ENCODE assay signal across 23 mouse cellular contexts in the genomic region with DNA sequence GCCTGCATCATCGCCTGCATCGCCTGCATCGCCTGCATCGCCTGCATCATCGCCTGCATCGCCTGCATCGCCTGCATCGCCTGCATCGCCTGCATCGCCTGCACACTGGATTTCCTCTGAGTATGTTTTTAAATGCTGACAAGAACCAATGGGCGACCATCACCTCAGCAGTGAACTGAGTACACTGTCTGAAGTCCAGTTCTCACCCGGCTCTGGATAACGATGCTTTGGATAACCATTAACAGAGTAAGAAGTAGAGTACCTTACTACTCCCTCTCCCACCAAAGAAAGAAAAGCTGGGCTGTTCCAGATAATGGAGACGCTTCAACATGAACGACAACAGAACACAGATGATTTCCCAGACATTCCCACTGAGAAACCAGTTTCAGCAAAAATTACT. TPM values are rescaled to one million over a fixed set of nuclear protein-coding genes. Genes with fewer than 3 reads are reported as not detected.
DNase-seq lines count a peak whose midpoint lies in the region; ATAC-seq and TF ChIP-seq lines count a peak whose summit lies in the region.
"Had no signal": no experiment of that assay in that cellular context is flagged by ENCODE, and none has a peak within 500 bp of the region (broad histone marks: within the 10 kb centered on the region; RNA-seq: fewer than 3 reads in every experiment).

No protein-coding gene starts in this region.

- no peak overlapping the region for H3K9ac ChIP-seq in kidney, embryonic 14.5 days (ENCODE audit: low read depth, low read length)
- no peak overlapping the region for H3K9ac ChIP-seq in liver, adult 2 months (ENCODE audit: low read depth, low read length)
- no peak overlapping the region for H3K9ac ChIP-seq in liver, embryonic 12.5 days
- H3K9ac ChIP-seq in hindbrain, embryonic 11.5 days (ENCODE audit: low read depth, low read length) = no peak overlapping the region
- no peak overlapping the region for H3K9ac ChIP-seq in intestine, embryonic 16.5 days (ENCODE audit: low read depth, low read length)
- H3K9ac ChIP-seq: embryonic facial prominence, embryonic 12.5 days; embryonic facial prominence, embryonic 15.5 days; forebrain, postnatal 0 days; heart, embryonic 13.5 days; hindbrain, embryonic 12.5 days; hindbrain, embryonic 15.5 days had no signal

- no peak for ATAC-seq in kidney, embryonic 14.5 days (ENCODE audit: low FRiP score, low TSS enrichment)
- ATAC-seq in liver, embryonic 12.5 days = no peak
- no peak for ATAC-seq in hindbrain, embryonic 11.5 days (ENCODE audit: low FRiP score)
- ATAC-seq in intestine, embryonic 16.5 days = no peak
- ATAC-seq: CD4-positive, CD25-positive, alpha-beta regulatory T cell, adult 4 months; forebrain, embryonic 14.5 days; forebrain, postnatal 0 days had no signal

- WGBS in kidney, adult 2 months = 69% methylated on average over 15 of the region's 15 CpGs
- 88% methylated on average over 15 of the region's 15 CpGs for WGBS in kidney, embryonic 14.5 days
- WGBS in liver, adult 2 months = 78% methylated on average over 15 of the region's 15 CpGs
- WGBS in liver, embryonic 12.5 days (ENCODE audit: insufficient replicate concordance) = 90% methylated on average over 15 of the region's 15 CpGs
- 93% methylated on average over 15 of the region's 15 CpGs for WGBS in hindbrain, embryonic 11.5 days
- WGBS in intestine, embryonic 16.5 days = 88% methylated on average over 15 of the region's 15 CpGs

- H3K27me3 ChIP-seq in kidney, adult 2 months (replicated peaks; ENCODE audit: control insufficient read depth, insufficient read depth, low read length) = no peaks in the 10 kb centered on the region
- no peaks in the 10 kb centered on the region for H3K27me3 ChIP-seq in kidney, embryonic 14.5 days (ENCODE audit: control insufficient read depth, insufficient read depth, low read length)
- H3K27me3 ChIP-seq in liver, adult 2 months (ENCODE audit: control insufficient read depth, insufficient read depth, low read length) = no peaks in the 10 kb centered on the region
- H3K27me3 ChIP-seq in liver, embryonic 12.5 days (replicated peaks) = no peaks in the 10 kb centered on the region
- no peaks in the 10 kb centered on the region for H3K27me3 ChIP-seq in hindbrain, embryonic 11.5 days (ENCODE audit: control insufficient read depth, insufficient read depth, low read length)
- H3K27me3 ChIP-seq in intestine, embryonic 16.5 days (replicated peaks; ENCODE audit: control insufficient read depth, insufficient read depth, low read length) = no peaks in the 10 kb centered on the region
- H3K27me3 ChIP-seq: embryonic facial prominence, embryonic 12.5 days; embryonic facial prominence, embryonic 15.5 days; heart, embryonic 13.5 days; hindbrain, embryonic 12.5 days; hindbrain, embryonic 15.5 days had no signal

- no peak overlapping the region for H3K27ac ChIP-seq in kidney, adult 2 months (ENCODE audit: insufficient read depth, low read depth, low read length)
- no peak overlapping the region for H3K27ac ChIP-seq in kidney, embryonic 14.5 days (ENCODE audit: low read depth, low read length)
- H3K27ac ChIP-seq in liver, adult 2 months (replicated peaks; ENCODE audit: insufficient read depth, low read depth, low read length) = no peak overlapping the region
- no peak overlapping the region for H3K27ac ChIP-seq in liver, embryonic 12.5 days
- no peak overlapping the region for H3K27ac ChIP-seq in hindbrain, embryonic 11.5 days (ENCODE audit: low read depth, low read length)
- H3K27ac ChIP-seq in intestine, embryonic 16.5 days (ENCODE audit: low read length) = no peak overlapping the region
- H3K27ac ChIP-seq: embryonic facial prominence, embryonic 12.5 days; embryonic facial prominence, embryonic 15.5 days; heart, adult 2 months; heart, embryonic 10.5 days; heart, embryonic 13.5 days; hindbrain, embryonic 12.5 days; hindbrain, embryonic 15.5 days had no signal

- H3K4me1 ChIP-seq in kidney, adult 2 months (ENCODE audit: control insufficient read depth, insufficient read depth, low read length) = peaks cover 14% of the 10 kb centered on the region
- H3K4me1 ChIP-seq in kidney, embryonic 14.5 days (ENCODE audit: control insufficient read depth, insufficient read depth, low read length) = no peaks in the 10 kb centered on the region
- peaks cover 10% of the 10 kb centered on the region; the same call in 1 of the 2 replicates for H3K4me1 ChIP-seq in liver, adult 2 months (ENCODE audit: control insufficient read depth, insufficient read depth, low read length)
- peaks cover 4% of the 10 kb centered on the region for H3K4me1 ChIP-seq in liver, embryonic 12.5 days
- H3K4me1 ChIP-seq in hindbrain, embryonic 11.5 days (replicated peaks; ENCODE audit: control insufficient read depth, insufficient read depth, low read length) = no peaks in the 10 kb centered on the region
- H3K4me1 ChIP-seq in intestine, embryonic 16.5 days (ENCODE audit: control insufficient read depth, insufficient read depth, low read length) = no peaks in the 10 kb centered on the region

- no peak for TF ChIP-seq CTCF in kidney, adult 2 months (conservative IDR thresholded peaks at IDR 0.05; ENCODE audit: insufficient read depth, insufficient read length, low read depth, low read length)
- TF ChIP-seq CTCF in liver, adult 2 months (IDR thresholded peaks at IDR 0.05; ENCODE audit: low read depth, low read length) = no peak

- peak; percentile 88 for DNase-seq in kidney, adult 2 months
- peak; percentile 51 for DNase-seq in liver, adult 2 months (ENCODE audit: extremely low read depth, low read depth, low spot score)
- peak; percentile 59 to 71 for DNase-seq in kidney, postnatal 25 days
- DNase-seq in hindbrain, embryonic 11.5 days (ENCODE audit: low spot score) = no peak
- DNase-seq: adrenal gland, adult 2 months; adrenal gland, postnatal 14 days; cerebellum, adult 11 months; forebrain, postnatal 0 days; gastrocnemius, postnatal 25 days; heart, adult 2 months; heart, postnatal 14 days; heart, postnatal 4 days had no signal

- no peak overlapping the region for H3K4me3 ChIP-seq in kidney, adult 2 months (ENCODE audit: insufficient read depth, low read depth, low read length)
- no peak overlapping the region for H3K4me3 ChIP-seq in kidney, embryonic 14.5 days (ENCODE audit: low read length)
- no peak overlapping the region for H3K4me3 ChIP-seq in liver, adult 2 months (ENCODE audit: insufficient read depth, low read depth, low read length)
- H3K4me3 ChIP-seq in liver, embryonic 12.5 days = no peak overlapping the region
- no peak overlapping the region for H3K4me3 ChIP-seq in hindbrain, embryonic 11.5 days (ENCODE audit: low read depth, low read length)
- no peak overlapping the region for H3K4me3 ChIP-seq in intestine, embryonic 16.5 days (ENCODE audit: low read length)
- H3K4me3 ChIP-seq: embryonic facial prominence, embryonic 12.5 days; embryonic facial prominence, embryonic 15.5 days; heart, adult 2 months; heart, embryonic 10.5 days; heart, embryonic 13.5 days; hindbrain, embryonic 12.5 days; hindbrain, embryonic 15.5 days had no signal

- no peaks in the 10 kb centered on the region for H3K36me3 ChIP-seq in kidney, adult 2 months (ENCODE audit: control insufficient read depth, insufficient read depth, low read length)
- no peaks in the 10 kb centered on the region for H3K36me3 ChIP-seq in kidney, embryonic 14.5 days (ENCODE audit: control insufficient read depth, insufficient read depth, low read length)
- H3K36me3 ChIP-seq in liver, adult 2 months (ENCODE audit: control insufficient read depth, insufficient read depth, low read length) = peaks cover 1% of the 10 kb centered on the region; the same call in 1 of the 2 replicates
- peaks cover 12% of the 10 kb centered on the region; the same call in 1 of the 2 replicates for H3K36me3 ChIP-seq in liver, embryonic 12.5 days
- no peaks in the 10 kb centered on the region for H3K36me3 ChIP-seq in hindbrain, embryonic 11.5 days (ENCODE audit: control insufficient read depth, insufficient read depth, low read length)
- no peaks in the 10 kb centered on the region for H3K36me3 ChIP-seq in intestine, embryonic 16.5 days (ENCODE audit: control insufficient read depth, insufficient read depth, low read length)
- H3K36me3 ChIP-seq: embryonic facial prominence, embryonic 12.5 days; embryonic facial prominence, embryonic 15.5 days; hindbrain, embryonic 12.5 days; hindbrain, embryonic 15.5 days had no signal

- no peak overlapping the region for H3K4me2 ChIP-seq in kidney, embryonic 14.5 days (replicated peaks; ENCODE audit: low read depth, low read length)
- H3K4me2 ChIP-seq in liver, embryonic 12.5 days = no peak overlapping the region
- H3K4me2 ChIP-seq in hindbrain, embryonic 11.5 days (replicated peaks; ENCODE audit: low read depth, low read length) = no peak overlapping the region
- no peak overlapping the region for H3K4me2 ChIP-seq in intestine, embryonic 16.5 days (ENCODE audit: low read depth, low read length)
- H3K4me2 ChIP-seq: embryonic facial prominence, embryonic 12.5 days; embryonic facial prominence, embryonic 15.5 days; heart, embryonic 13.5 days; hindbrain, embryonic 12.5 days; hindbrain, embryonic 15.5 days had no signal

- TF ChIP-seq POLR2A in kidney, adult 2 months (IDR thresholded peaks at IDR 0.05; ENCODE audit: low read depth, low read length) = no peak
- no peak for TF ChIP-seq POLR2A in liver, adult 2 months (IDR thresholded peaks at IDR 0.05; ENCODE audit: extremely low read depth, insufficient read depth, low read length)

- H3K79me2 ChIP-seq in liver, adult 2 months (ENCODE audit: control insufficient read depth, insufficient read depth, low read length) = peaks cover 26% of the 10 kb centered on the region

- H3K9me3 ChIP-seq in kidney, embryonic 14.5 days (ENCODE audit: control insufficient read depth, low read length) = no peaks in the 10 kb centered on the region
- no peaks in the 10 kb centered on the region for H3K9me3 ChIP-seq in liver, embryonic 12.5 days (replicated peaks)
- H3K9me3 ChIP-seq in hindbrain, embryonic 11.5 days (ENCODE audit: control insufficient read depth, low read length) = no peaks in the 10 kb centered on the region
- H3K9me3 ChIP-seq in intestine, embryonic 16.5 days (ENCODE audit: control insufficient read depth, low read length) = no peaks in the 10 kb centered on the region
- H3K9me3 ChIP-seq: embryonic facial prominence, embryonic 12.5 days; embryonic facial prominence, embryonic 15.5 days; heart, embryonic 10.5 days; heart, embryonic 13.5 days; hindbrain, embryonic 12.5 days; hindbrain, embryonic 15.5 days had no signal

RNA-seq across cellular contexts. Expression of gene Chchd3, which starts 58.8 kb away (rescaled TPM):
- polyA plus RNA-seq in kidney, adult 2 months (2012; rRNA removed) = 95.1 and 98.7 TPM in 2 replicates
- 124 TPM in 2 replicates for polyA plus RNA-seq in kidney, embryonic 14.5 days (2014; fragmentation: Nextera tagmentation; extraction: Ambion mirVana)
- total RNA-seq in liver, adult 2 months (2014; rRNA removed) = 140 and 158 TPM in 2 replicates
- polyA plus RNA-seq in liver, adult 2 months (2012; rRNA removed) = 88.0 and 93.0 TPM in 2 replicates
- 102 and 105 TPM in 2 replicates for polyA plus RNA-seq in liver, embryonic 12.5 days (2016; fragmentation: Nextera tagmentation; extraction: Ambion mirVana)
- polyA plus RNA-seq in hindbrain, embryonic 11.5 days (2014; fragmentation: Nextera tagmentation; extraction: Ambion mirVana) = 141 and 142 TPM in 2 replicates
- polyA plus RNA-seq in intestine, embryonic 16.5 days (2015; fragmentation: Nextera tagmentation; extraction: Ambion mirVana) = 162 and 164 TPM in 2 replicates
